ENCODE assay signal across 15 mouse cellular contexts in the genomic region with DNA sequence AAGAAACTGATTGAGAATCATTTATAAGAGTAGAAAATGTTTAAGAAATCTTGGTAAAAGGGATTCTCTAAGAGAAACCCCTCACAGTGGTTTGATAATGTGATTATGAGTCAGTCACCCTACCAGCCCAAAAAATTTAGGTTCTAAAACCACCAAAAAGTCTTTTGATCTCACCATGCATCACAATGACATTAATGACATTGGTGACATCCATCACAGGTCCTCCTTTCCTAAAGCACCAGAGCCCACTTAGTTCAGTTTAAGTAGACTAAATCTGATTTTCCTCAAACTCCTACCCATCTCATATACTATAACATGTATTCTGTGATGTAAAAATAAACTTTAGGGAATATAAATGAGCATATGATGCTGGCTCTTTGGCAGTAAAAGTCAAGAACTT. TPM values are rescaled to one million over a fixed set of nuclear protein-coding genes. Genes with fewer than 3 reads are reported as not detected.
DNase-seq lines count a peak whose midpoint lies in the region; ATAC-seq and TF ChIP-seq lines count a peak whose summit lies in the region.
"Had no signal": no experiment of that assay in that cellular context is flagged by ENCODE, and none has a peak within 500 bp of the region (broad histone marks: within the 10 kb centered on the region; RNA-seq: fewer than 3 reads in every experiment).

No protein-coding gene starts in this region.

- H3K36me3 ChIP-seq in forebrain, postnatal 0 days (ENCODE audit: insufficient read depth) = peaks cover 13% of the 10 kb centered on the region
- peaks cover 11% of the 10 kb centered on the region; the same call in 1 of the 2 replicates for H3K36me3 ChIP-seq in forebrain, embryonic 11.5 days (ENCODE audit: control insufficient read depth, insufficient read depth, low read length)
- peaks cover 53% of the 10 kb centered on the region for H3K36me3 ChIP-seq in liver, embryonic 12.5 days
- peaks cover 14% of the 10 kb centered on the region for H3K36me3 ChIP-seq in liver, embryonic 11.5 days (ENCODE audit: control insufficient read depth, insufficient read depth, low read length)
- H3K36me3 ChIP-seq in CH12.LX (replicated peaks in 1 of 2; ENCODE audit: control insufficient read depth in 1 of 2, insufficient read depth in 1 of 2, low read length in 1 of 2) = peaks cover 23 to 40% of the 10 kb centered on the region in 2 experiments
- H3K36me3 ChIP-seq in macrophage (ENCODE audit: inconsistent target) = peaks cover 15% of the 10 kb centered on the region; the same call in 1 of the 2 replicates

- in situ Hi-C loops in CH12.LX (cut with MboI; ENCODE audit: low pct_ligation_motif_present, low pct_unique_long_range_greater_than_20kb, low sequenced_read_pairs) = no loop called here

- no peak for TF ChIP-seq CTCF in forebrain, postnatal 0 days (IDR thresholded peaks at IDR 0.05; ENCODE audit: low read depth)
- TF ChIP-seq CTCF in CH12.LX (conservative IDR thresholded peaks at IDR 0.05 in 1 of 2, IDR thresholded peaks at IDR 0.05 in 1 of 2; ENCODE audit: low read depth in 2 of 2, low read length in 2 of 2) = no peak

- peak overlapping the region; percentile 46 for H3K4me2 ChIP-seq in forebrain, postnatal 0 days (ENCODE audit: low read depth)
- no peak overlapping the region for H3K4me2 ChIP-seq in forebrain, embryonic 11.5 days (ENCODE audit: low read depth, low read length, severe bottlenecking)
- no peak overlapping the region for H3K4me2 ChIP-seq in liver, embryonic 12.5 days
- no peak overlapping the region for H3K4me2 ChIP-seq in liver, embryonic 11.5 days
- H3K4me2 ChIP-seq in CH12.LX (ENCODE audit: insufficient read depth, low read depth, poor library complexity, severe bottlenecking) = peak overlapping the region; percentile 50; the same call in 1 of the 2 replicates

- no peak for TF ChIP-seq EP300 in CH12.LX (IDR thresholded peaks at IDR 0.05; ENCODE audit: low read length)

- no peak for DNase-seq in forebrain, postnatal 0 days
- no peak for DNase-seq in forebrain, embryonic 11.5 days (ENCODE audit: low spot score)
- no peak for DNase-seq in liver, embryonic 11.5 days (ENCODE audit: low spot score)
- no peak for DNase-seq in CH12.LX (ENCODE audit: extremely low read depth)
- DNase-seq in urinary bladder, postnatal 25 days (ENCODE audit: low spot score) = no peak
- DNase-seq: cerebellum, adult 11 months; lung, postnatal 36 days; right cerebral cortex, adult 18-20 months; thymus, postnatal 36 days had no signal

- H3K4me3 ChIP-seq in forebrain, postnatal 0 days (ENCODE audit: low read depth, low read length) = no peak overlapping the region
- no peak overlapping the region for H3K4me3 ChIP-seq in forebrain, embryonic 11.5 days (ENCODE audit: low read depth, low read length)
- no peak overlapping the region for H3K4me3 ChIP-seq in liver, embryonic 12.5 days
- H3K4me3 ChIP-seq in liver, embryonic 11.5 days (ENCODE audit: low read depth, low read length) = no peak overlapping the region
- peak overlapping the region in 1 of 3 experiments; percentile 12 for H3K4me3 ChIP-seq in CH12.LX (replicated peaks in 1 of 3; ENCODE audit: low read depth in 2 of 3, low read length in 2 of 3, poor library complexity in 1 of 3)
- H3K4me3 ChIP-seq in macrophage (ENCODE audit: inconsistent target) = no peak overlapping the region

- H3K27ac ChIP-seq in forebrain, postnatal 0 days (ENCODE audit: low read depth, low read length) = no peak overlapping the region
- H3K27ac ChIP-seq in forebrain, embryonic 11.5 days (ENCODE audit: low read depth, low read length) = no peak overlapping the region
- peak overlapping the region; percentile 45; the same call in 1 of the 2 replicates for H3K27ac ChIP-seq in liver, embryonic 12.5 days
- H3K27ac ChIP-seq in liver, embryonic 11.5 days (ENCODE audit: low read depth, low read length) = no peak overlapping the region
- H3K27ac ChIP-seq in CH12.LX (ENCODE audit: insufficient read depth, low read depth) (no peak overlapping the region), macrophage (peak overlapping the region; percentile 89)
- H3K27ac ChIP-seq: hindbrain, embryonic 15.5 days; kidney, embryonic 15.5 days; stomach, postnatal 0 days had no signal

- no peak overlapping the region for H3K9ac ChIP-seq in forebrain, postnatal 0 days
- H3K9ac ChIP-seq in forebrain, embryonic 11.5 days (ENCODE audit: low read length) = no peak overlapping the region
- no peak overlapping the region for H3K9ac ChIP-seq in liver, embryonic 12.5 days
- no peak overlapping the region for H3K9ac ChIP-seq in liver, embryonic 11.5 days (ENCODE audit: low read depth, low read length)
- H3K9ac ChIP-seq in CH12.LX (ENCODE audit: insufficient read depth, low read depth) = no peak overlapping the region
- H3K9ac ChIP-seq: hindbrain, embryonic 15.5 days; kidney, embryonic 15.5 days; liver, embryonic 14.5 days had no signal

- no peak for ATAC-seq in forebrain, postnatal 0 days
- no peak for ATAC-seq in forebrain, embryonic 11.5 days (replicated peaks; ENCODE audit: low FRiP score)
- ATAC-seq in liver, embryonic 12.5 days = no peak
- ATAC-seq in liver, embryonic 11.5 days (replicated peaks; ENCODE audit: low FRiP score) = no peak

- no peak for TF ChIP-seq RAD21 in CH12.LX (IDR thresholded peaks at IDR 0.05; ENCODE audit: low read depth, low read length)

- TF ChIP-seq POLR2A in CH12.LX (IDR thresholded peaks at IDR 0.05; ENCODE audit: low read depth, low read length) = no peak

- no peaks in the 10 kb centered on the region for H3K27me3 ChIP-seq in forebrain, postnatal 0 days (ENCODE audit: insufficient read depth, low read length)
- no peaks in the 10 kb centered on the region for H3K27me3 ChIP-seq in forebrain, embryonic 11.5 days (ENCODE audit: control insufficient read depth, insufficient read depth, low read length)
- no peaks in the 10 kb centered on the region for H3K27me3 ChIP-seq in liver, embryonic 12.5 days (replicated peaks)
- H3K27me3 ChIP-seq in liver, embryonic 11.5 days (replicated peaks; ENCODE audit: control insufficient read depth, insufficient read depth, low read length) = no peaks in the 10 kb centered on the region
- H3K27me3 ChIP-seq in CH12.LX (replicated peaks) = no peaks in the 10 kb centered on the region
- H3K27me3 ChIP-seq: hindbrain, embryonic 15.5 days; kidney, embryonic 15.5 days had no signal

- peaks cover 15% of the 10 kb centered on the region; the same call in 1 of the 2 replicates for H3K4me1 ChIP-seq in forebrain, postnatal 0 days (ENCODE audit: insufficient read depth)
- H3K4me1 ChIP-seq in forebrain, embryonic 11.5 days (replicated peaks; ENCODE audit: control insufficient read depth, insufficient read depth, low read length) = no peaks in the 10 kb centered on the region
- H3K4me1 ChIP-seq in liver, embryonic 12.5 days = peaks cover 48% of the 10 kb centered on the region
- H3K4me1 ChIP-seq in liver, embryonic 11.5 days (replicated peaks; ENCODE audit: control insufficient read depth, insufficient read depth, low read length) = peaks cover 21% of the 10 kb centered on the region
- peaks cover 4 to 35% of the 10 kb centered on the region in 2 experiments; a peak in 3 of 4 replicates for H3K4me1 ChIP-seq in CH12.LX (ENCODE audit: control insufficient read depth in 1 of 2, insufficient read depth in 2 of 2)

- H3K79me2 ChIP-seq in CH12.LX (replicated peaks; ENCODE audit: control insufficient read depth, extremely low read depth, insufficient read depth, poor library complexity, severe bottlenecking) = peaks cover 50% of the 10 kb centered on the region
- peaks cover 100% of the 10 kb centered on the region for H3K79me2 ChIP-seq in macrophage (ENCODE audit: inconsistent target)

- dilution Hi-C loops in CH12.LX (cut with MboI; ENCODE audit: extremely low pct_ligation_motif_present, extremely low pct_unique_long_range_greater_than_20kb, low sequenced_read_pairs) = no loop called here

- no peaks in the 10 kb centered on the region for H3K9me3 ChIP-seq in forebrain, postnatal 0 days (ENCODE audit: low read length)
- no peaks in the 10 kb centered on the region for H3K9me3 ChIP-seq in forebrain, embryonic 11.5 days (ENCODE audit: control insufficient read depth, low read length)
- H3K9me3 ChIP-seq in liver, embryonic 12.5 days (replicated peaks) = no peaks in the 10 kb centered on the region
- H3K9me3 ChIP-seq in liver, embryonic 11.5 days (ENCODE audit: control insufficient read depth, low read length) = no peaks in the 10 kb centered on the region
- no peaks in the 10 kb centered on the region for H3K9me3 ChIP-seq in CH12.LX (replicated peaks; ENCODE audit: low read length)
- H3K9me3 ChIP-seq: hindbrain, embryonic 15.5 days; kidney, embryonic 15.5 days had no signal

TF ChIP-seq in CH12.LX, 34 proteins besides CTCF, POLR2A, EP300 and RAD21 (continues in another document):
- TF ChIP-seq ZKSCAN1 (IDR thresholded peaks at IDR 0.05; ENCODE audit: borderline replicate concordance, low read depth, low read length) = no peak
- no peak for TF ChIP-seq ZMIZ1 (IDR thresholded peaks at IDR 0.05; ENCODE audit: low read depth, low read length)
- no peak for TF ChIP-seq TBP (conservative IDR thresholded peaks at IDR 0.05; ENCODE audit: low read depth, low read length)
- TF ChIP-seq JUN (IDR thresholded peaks at IDR 0.05; ENCODE audit: insufficient read depth, low read depth, low read length) = no peak
- TF ChIP-seq CHD1 (IDR thresholded peaks at IDR 0.05; ENCODE audit: low read depth, low read length) = no peak
- no peak for TF ChIP-seq RCOR1 (conservative IDR thresholded peaks at IDR 0.05; ENCODE audit: low read depth, low read length)
- TF ChIP-seq UBTF (IDR thresholded peaks at IDR 0.05; ENCODE audit: low read depth, low read length) = no peak
- TF ChIP-seq KAT2A (IDR thresholded peaks at IDR 0.05; ENCODE audit: insufficient replicate concordance, low read length) = no peak
- TF ChIP-seq USF1 (IDR thresholded peaks at IDR 0.05; ENCODE audit: low read depth, low read length) = no peak
- no peak for TF ChIP-seq USF2 (conservative IDR thresholded peaks at IDR 0.05; ENCODE audit: low read depth, low read length)
- no peak for TF ChIP-seq MAX (IDR thresholded peaks at IDR 0.05; ENCODE audit: low read length)

RNA-seq across cellular contexts. Expression of gene Chd2, which starts 9.7 kb away (rescaled TPM):
- total RNA-seq in forebrain, postnatal 0 days (2014; rRNA removed) = 31.9 and 53.9 TPM in 2 replicates
- polyA plus RNA-seq in forebrain, postnatal 0 days (2015; fragmentation: Nextera tagmentation; extraction: Ambion mirVana) = 20.2 and 32.0 TPM in 2 replicates
- 61.0 and 66.1 TPM in 2 replicates for polyA plus RNA-seq in forebrain, embryonic 11.5 days (2014; fragmentation: Nextera tagmentation; extraction: Ambion mirVana)
- 26.2 and 28.9 TPM in 2 replicates for polyA plus RNA-seq in liver, embryonic 12.5 days (2016; fragmentation: Nextera tagmentation; extraction: Ambion mirVana)
- polyA plus RNA-seq in liver, embryonic 11.5 days (2014; fragmentation: Nextera tagmentation; extraction: Ambion mirVana) = 30.9 and 34.5 TPM in 2 replicates
- 21.4 and 30.9 TPM in 2 replicates for total RNA-seq in CH12.LX (2012; rRNA removed)
- total RNA-seq in CH12.LX (2014; rRNA removed) = 18.2 and 23.2 TPM in 2 replicates
- polyA plus RNA-seq in CH12.LX (2012; ENCODE audit: insufficient read length, low read depth) = 39.3 and 42.8 TPM in 2 replicates
- total RNA-seq in macrophage (2018; cell fraction: chromatin; rRNA removed) = 100 to 1,000 TPM; 403 to 732 (median 510) TPM
- 10 to 100 TPM; 21.1 to 41.7 (median 26.6) TPM for total RNA-seq in macrophage (2018; cell fraction: cytosol; rRNA removed)
- 100 to 1,000 TPM; 110 to 331 (median 224) TPM for total RNA-seq in macrophage (2018; cell fraction: nucleus; rRNA removed)
- 11.4 to 34.5 TPM (median 15.8 TPM) in 3 replicates for polyA plus RNA-seq in macrophage (2018)

Comparison
In these comparisons a context has a peak if more than half of its experiments do, and no peak if none do; other contexts are left out.
1. H3K27ac ChIP-seq: peak in liver, embryonic 12.5 days (single experiment) and macrophage (single experiment); none in forebrain, postnatal 0 days (single experiment), forebrain, embryonic 11.5 days (single experiment), liver, embryonic 11.5 days (single experiment) and CH12.LX (single experiment).
2. H3K4me2 ChIP-seq: peak in forebrain, postnatal 0 days (single experiment) and CH12.LX (single experiment); none in forebrain, embryonic 11.5 days (single experiment), liver, embryonic 12.5 days (single experiment) and liver, embryonic 11.5 days (single experiment).